Mouse (Mus musculus) v-Abl transformed pro-B cells (cell line): ENCODE results near the gene Slc30a5.
"Not testable (repeated sequence)": the region's sequence is repeated elsewhere in the genome, so short reads cannot be mapped to it uniquely, and the experiment has no call there.

ENCODE experiments used
- in situ Hi-C, 2 experiments: fragments of 400-800 bp; cut with MboI; formaldehyde crosslinking; loops; one replicate each; pipeline ENCODE4 v1.15.1; 2025; ENCODE audit not compliant: unreplicated experiment in 2 of 2

Gene Slc30a5

DNA sequence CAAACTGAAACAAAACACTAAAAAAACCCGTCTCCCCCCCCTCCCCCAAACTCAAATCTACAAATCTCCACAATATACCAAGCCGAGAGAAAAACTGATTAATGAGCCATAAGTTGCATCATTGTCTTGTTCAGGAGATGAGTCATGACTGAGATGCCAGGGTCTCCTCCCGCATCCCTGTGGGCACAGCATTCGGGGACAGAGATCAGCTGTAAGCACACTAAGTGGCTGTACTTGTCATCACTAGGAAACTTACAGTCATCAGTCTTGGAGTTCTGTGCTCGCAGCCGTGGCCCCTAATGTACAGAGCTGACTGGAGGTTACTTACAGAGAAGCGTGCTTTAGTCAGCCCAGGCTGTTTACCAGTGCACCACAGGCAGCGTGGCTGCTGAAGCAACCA is 13.0 kb upstream of the Slc30a5 start:
- in situ Hi-C loops = loop anchor here (10.0 to 25.0 kb wide), 5 partner anchors 351 to 1484 kb away; partner anchors contain the start of genes Bdp1 (in 2 of the 2), Gtf2h2 (in 2 of the 2), Serf1 (in 2 of the 2) and Smn1 (in 1 of the 2)

DNA sequence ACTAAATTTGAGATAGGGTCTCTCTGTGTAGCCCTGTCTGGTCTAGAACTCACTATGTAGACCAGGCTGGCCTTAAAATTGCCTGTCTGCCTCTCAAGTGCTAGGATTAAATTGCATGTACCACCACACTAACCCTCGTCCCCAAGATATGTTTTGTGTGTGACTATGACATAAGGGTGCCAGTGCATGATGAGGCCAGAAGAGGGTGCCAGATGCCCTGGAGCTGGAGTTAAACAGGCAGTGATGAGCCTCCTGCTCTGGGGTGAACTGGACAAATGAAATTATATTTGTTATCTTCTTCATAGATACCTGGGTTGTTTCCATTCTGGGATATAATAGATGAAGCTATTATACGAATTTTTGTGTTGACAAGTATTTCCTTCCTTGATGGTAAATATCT is 10.7 kb upstream of the Slc30a5 start:
- in situ Hi-C loops = loop anchor here (10.0 to 25.0 kb wide), 5 partner anchors 349 to 1482 kb away; partner anchors contain the start of genes Bdp1 (in 2 of the 2), Gtf2h2 (in 2 of the 2), Serf1 (in 2 of the 2) and Smn1 (in 1 of the 2)

DNA sequence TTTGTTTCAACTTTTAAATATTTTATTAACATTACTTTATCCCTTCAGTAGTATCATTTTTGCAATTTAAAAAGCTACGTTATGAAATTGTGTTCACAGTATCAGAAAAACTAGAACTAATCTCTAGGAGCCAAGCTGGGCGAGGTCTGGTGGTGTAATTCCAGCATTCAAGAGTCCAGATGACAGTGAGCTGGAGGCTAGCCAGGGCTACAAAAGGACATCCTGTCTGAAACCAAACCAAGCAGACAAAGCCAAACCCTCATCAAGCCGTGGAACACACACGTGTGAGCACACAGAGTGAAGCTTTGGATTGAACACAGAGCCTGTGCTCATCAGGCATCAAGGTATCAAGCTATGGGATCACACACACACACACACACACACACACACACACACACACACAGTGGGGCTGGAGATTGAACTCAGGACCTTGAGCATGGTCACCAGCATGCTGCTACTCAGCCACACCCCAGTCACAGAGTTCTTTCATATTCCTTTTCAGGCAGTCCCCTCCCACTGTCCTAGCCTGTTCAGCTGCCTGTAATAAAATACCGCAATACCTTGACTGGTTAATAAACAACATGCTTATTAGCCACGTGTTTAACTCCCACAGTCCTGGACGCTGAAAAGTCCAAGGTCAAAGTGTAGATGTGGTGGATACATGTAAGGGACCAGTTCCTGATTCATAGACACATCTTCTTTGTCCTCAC is 9.9 kb upstream of the Slc30a5 start:
- in situ Hi-C loops = loop anchor here (10.0 to 25.0 kb wide), 5 partner anchors 348 to 1481 kb away; partner anchors contain the start of genes Bdp1 (in 2 of the 2), Gtf2h2 (in 2 of the 2), Serf1 (in 2 of the 2) and Smn1 (in 1 of the 2)

DNA sequence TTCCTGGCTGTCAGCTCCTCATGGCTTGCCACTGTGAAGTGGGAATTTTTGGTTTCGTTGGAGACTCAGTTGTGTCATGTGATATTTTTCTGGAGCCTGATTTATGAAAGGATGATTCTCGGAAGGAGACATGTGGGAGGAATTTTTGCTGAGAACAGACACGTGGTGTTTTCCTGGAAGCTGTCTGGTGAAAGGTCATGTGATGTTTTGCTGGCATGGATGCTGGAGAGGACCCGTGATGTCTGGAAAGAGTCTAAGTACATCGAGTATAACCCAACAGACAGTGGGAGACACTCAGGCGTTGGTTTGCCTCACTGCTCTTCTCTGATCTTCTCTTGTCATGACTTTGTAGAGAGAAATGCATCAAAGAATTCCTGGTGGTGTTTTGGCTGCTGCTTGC is 8.5 kb upstream of the Slc30a5 start:
- in situ Hi-C loops = loop anchor here (10.0 to 25.0 kb wide), 5 partner anchors 347 to 1479 kb away; partner anchors contain the start of genes Bdp1 (in 2 of the 2), Gtf2h2 (in 2 of the 2), Serf1 (in 2 of the 2) and Smn1 (in 1 of the 2)

DNA sequence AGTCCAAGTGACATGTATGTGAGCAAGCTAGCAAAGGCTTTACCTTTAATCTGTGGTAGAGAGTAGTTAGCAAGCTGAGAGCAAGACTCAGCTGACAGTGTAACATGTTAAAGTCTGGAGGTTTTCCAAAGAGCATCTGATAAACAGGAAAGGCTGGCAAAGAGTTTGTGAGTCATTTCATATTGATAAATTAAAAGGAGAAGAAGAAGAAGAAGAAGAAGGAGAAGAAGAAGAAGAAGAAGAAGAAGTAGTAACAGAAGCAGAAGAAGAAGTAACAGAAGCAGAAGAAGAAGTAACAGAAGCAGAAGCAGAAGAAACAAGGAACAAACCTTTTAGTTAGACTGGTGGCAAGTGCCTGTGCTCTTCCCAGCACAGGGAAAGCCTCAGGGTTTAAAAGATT is 1.6 kb upstream of the Slc30a5 start:
- in situ Hi-C loops = loop anchor here (10.0 to 25.0 kb wide), 4 partner anchors 100 to 1472 kb away; partner anchors contain the start of genes Bdp1 (in 1 of the 2), Cdk7 (in 1 of the 2), Gtf2h2 (in 1 of the 2) and Serf1 (in 1 of the 2)

DNA sequence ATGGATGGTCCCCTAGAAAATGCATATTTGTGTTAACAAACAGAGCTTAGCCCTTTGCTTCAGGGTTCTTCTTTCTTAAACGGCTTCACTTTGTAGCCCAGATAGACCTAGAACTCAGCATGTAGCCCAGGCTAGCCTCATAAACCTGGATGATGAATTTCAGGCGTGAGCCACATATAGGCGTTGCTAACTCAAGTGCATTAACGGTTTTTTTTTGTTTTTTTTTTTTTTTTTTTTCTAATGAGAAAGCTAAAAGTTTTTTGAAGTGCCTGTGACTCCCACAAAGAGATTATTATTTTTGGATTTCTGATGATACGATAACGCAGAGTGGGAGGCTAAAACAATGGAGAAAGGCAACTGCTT is 394 bp upstream of the Slc30a5 start:
- in situ Hi-C loops = loop anchor here (10.0 to 25.0 kb wide), 4 partner anchors 99 to 1471 kb away; partner anchors contain the start of genes Bdp1 (in 1 of the 2), Cdk7 (in 1 of the 2), Gtf2h2 (in 1 of the 2) and Serf1 (in 1 of the 2)

DNA sequence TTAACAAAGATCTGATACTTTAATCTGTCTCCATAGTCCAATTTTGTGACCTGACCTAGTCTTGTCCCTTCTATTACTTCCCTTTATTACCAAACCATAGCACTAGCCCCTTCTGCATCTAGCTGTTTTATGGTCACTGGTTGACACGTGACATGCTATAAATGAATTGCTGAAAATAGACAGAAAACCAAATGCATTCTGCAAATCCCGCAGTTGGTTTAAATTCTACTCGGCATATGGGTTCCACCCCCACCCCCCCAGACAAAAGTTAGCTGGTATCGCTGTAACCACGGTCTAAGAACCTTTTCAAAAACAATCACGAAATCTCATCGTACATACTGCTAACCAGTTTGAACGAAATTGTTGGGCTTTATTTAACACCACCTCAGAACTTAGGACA is 1.0 kb downstream of the Slc30a5 start:
- in situ Hi-C loops = loop anchor here (10.0 to 25.0 kb wide), 4 partner anchors 97 to 1470 kb away; partner anchors contain the start of genes Bdp1 (in 1 of the 2), Cdk7 (in 1 of the 2), Gtf2h2 (in 1 of the 2) and Serf1 (in 1 of the 2)

DNA sequence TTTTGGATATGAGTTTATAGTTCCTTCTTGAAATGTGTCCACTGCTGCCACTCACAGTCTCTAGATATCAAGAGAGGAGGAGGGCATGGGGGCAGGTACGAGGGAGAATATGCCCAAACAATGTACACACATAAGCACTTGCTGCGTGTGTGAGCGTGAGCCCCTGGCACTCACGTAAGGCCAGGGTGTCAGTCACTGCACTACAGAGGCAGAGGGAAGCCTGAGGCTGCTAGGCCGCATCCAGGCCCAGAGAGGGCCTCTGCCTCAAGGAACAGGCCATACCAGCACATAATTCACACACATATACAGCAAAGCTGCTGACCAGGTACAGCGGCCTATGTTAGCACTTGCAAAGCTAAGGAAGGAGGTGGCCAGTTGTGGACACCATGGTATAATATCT is 2.1 kb downstream of the Slc30a5 start:
- in situ Hi-C loops = loop anchor here (10.0 to 25.0 kb wide), 4 partner anchors 96 to 1469 kb away; partner anchors contain the start of genes Bdp1 (in 1 of the 2), Cdk7 (in 1 of the 2), Gtf2h2 (in 1 of the 2) and Serf1 (in 1 of the 2)

DNA sequence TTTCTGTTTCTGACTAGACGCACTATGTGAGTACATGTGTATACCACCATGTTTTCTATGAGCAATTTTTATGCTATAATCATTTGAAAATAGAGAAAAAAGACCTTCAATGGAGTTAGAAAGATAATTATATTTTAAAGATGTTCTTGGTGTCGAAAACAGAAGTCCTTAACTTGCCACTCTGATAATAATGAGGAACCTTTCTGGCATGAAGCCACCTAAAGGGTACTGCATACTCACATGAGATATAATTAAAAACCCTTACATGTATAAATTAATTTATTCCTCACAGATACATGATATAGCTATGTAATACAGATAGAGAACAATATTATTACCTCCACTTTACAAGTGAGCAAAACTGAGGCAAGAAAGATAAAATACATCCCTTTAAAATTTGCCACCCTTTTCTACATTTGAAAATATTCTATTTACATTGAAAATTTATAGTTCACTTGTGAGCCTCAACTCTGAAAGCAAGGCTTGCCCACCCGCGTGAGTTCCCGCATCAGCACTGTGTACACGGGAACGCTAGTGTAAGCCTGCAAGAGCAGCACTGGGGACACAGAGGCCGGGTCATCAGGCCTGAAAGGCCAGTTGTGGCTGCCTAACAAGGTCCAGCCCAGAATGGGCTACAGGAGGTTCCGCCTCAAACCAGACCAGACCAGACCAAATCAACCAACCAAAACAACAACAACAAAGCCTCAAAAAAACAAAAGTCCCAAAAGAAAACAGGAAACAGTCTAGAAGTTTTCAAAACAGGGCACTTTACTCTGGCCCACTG is 7.4 kb downstream of the Slc30a5 start:
- in situ Hi-C loops = loop anchor here (5.0 to 25.0 kb wide), 5 partner anchors 44 to 1464 kb away; partner anchors contain the start of genes Bdp1 (in 1 of the 2), Gtf2h2 (in 1 of the 2), Mrps36 (in 1 of the 2) and Serf1 (in 1 of the 2)

DNA sequence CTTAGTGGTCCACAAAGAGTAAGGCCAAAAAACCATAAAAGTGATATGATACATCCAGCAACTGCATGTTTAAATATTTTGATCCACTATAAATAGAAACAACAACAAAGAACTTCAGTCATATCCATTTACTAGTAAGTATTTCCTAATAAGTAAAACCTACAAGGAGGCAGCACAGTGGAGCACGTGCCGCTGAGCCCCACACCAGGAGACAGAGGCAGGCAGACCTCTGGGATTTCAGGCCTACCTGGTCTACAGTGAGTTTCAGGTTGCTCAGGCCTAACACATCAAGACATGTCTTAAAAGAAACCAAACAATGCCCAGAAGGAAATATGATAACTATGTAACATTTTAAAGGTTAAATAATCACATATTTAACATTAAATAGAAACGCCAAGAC is 8.3 kb downstream of the Slc30a5 start:
- in situ Hi-C loops = loop anchor here (5.0 to 25.0 kb wide), 5 partner anchors 43 to 1463 kb away; partner anchors contain the start of genes Bdp1 (in 1 of the 2), Gtf2h2 (in 1 of the 2), Mrps36 (in 1 of the 2) and Serf1 (in 1 of the 2)

DNA sequence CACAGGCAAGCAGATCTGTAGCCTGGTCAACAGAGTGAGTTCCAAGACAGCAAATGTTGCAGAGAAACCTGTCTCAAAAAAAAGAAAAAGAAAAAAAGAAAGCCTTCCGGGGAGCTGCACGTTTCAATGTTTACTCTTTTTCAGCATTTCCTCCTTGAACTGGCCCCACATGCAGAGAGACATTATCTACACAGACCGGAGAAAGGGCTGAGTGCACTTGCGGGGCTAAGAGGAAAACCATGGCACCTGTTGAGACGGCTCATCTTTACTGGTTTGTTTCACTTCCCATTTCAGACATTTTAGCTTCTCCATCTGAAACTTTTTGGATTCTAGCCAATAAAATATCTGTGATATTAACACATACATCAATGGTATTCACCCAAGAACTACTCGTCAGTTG is 8.9 kb downstream of the Slc30a5 start:
- in situ Hi-C loops = no loop called here

DNA sequence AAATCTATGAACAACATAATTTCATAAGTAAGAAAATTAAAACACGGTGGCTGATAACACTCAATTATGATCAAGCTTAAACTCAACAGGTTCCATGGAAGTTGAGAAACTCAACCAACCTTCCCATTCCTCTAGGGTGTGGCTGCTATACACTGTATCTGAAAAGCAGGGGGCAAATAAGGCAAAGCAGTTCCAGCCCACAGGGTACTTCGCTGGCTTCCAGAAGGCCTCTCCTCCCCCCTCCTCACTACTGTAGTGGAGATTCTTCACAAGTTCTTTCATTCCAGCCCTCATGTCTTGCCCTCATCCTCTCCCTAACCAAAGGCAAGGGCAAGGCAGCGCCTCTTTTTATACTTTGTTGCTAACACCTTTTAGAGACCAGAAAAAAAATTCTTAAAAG is 9.4 kb downstream of the Slc30a5 start:
- in situ Hi-C loops = no loop called here

DNA sequence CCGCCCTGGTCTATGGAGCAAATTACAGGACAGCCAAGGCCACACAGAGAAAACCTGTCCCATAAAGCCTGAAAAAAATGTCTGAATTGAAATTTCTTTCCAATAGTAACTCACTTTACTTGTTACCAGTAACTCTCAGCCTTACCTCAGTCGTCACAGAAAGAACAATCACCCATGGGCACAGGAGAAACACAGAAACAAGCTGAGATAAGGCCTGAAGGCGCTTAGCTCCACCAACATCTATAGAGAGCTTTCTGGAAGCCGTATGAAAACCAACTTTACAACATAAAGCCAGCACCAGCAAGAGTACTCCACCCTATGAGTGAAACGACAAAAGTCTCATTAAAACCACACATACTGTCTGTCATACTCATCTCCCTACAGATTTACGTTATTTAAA is 18.8 kb downstream of the Slc30a5 start:
- in situ Hi-C loops = loop anchor here in 1 of 2 experiments (10.0 kb wide), 1 partner anchor 1880 kb away; the partner anchor contains the start of gene Cd180

DNA sequence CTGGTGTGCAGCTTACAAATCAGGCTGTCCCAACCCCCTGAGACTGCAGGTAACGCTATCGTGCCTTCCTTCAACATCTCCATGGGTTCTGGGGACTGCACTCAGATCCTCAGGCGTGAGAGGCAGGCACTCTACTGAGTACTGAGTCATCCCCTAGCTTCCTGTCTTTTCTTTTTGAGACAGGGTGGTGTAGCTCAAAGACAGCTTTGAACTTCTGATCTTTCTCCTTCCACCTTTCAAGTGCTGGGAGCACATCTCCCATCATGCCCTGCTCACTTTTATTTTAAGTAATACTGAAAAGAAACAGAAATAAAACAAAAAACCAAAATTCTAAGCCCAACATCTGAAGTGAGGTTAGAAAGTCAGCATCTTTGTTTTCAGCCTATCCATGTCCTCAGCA is 27.5 kb downstream of the Slc30a5 start:
- in situ Hi-C loops = no loop called here

DNA sequence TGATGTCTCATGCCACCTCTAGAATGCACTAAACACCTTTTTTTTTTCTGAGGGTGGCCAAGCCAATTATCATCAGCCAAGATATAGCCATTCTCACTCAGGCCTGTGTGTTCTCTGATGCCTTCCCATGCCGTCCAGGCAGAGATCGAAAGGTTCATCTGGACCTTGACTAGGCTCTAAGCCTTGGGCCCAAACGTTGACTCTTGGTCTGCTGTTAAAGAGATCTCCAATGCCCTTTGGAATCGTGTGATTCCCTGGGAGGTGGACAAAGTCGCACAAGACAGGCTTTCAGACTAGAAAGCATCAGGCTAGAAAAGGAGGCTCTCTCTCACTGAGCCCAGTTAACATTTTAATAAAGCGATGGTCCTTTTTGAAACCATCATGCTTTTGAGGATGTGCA is 36.1 kb downstream of the Slc30a5 start:
- in situ Hi-C loops = loop anchor here in 1 of 2 experiments (10.0 kb wide), 1 partner anchor 72 kb away; no protein-coding TSS in a partner anchor

DNA sequence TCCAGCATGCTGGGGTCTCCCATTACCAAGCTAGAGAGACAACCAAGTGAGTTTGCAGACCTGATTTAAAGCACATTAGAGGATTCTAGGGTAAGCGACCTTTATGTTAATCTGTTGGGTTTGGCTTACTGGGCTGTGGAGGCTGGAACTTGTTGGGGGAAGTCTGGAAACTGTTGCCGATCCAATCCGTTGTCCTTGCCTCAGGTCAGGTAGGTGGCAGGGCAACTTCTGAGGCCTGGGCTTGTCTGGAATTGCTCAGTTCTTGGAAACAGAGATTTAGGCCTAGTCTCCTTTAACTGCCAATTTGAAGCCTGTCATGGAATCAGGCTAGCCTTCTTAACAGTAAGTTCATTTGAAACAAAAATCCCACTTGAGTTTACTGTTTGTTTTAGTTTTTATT is 44.1 kb downstream of the Slc30a5 start:
- in situ Hi-C loops = no loop called here

DNA sequence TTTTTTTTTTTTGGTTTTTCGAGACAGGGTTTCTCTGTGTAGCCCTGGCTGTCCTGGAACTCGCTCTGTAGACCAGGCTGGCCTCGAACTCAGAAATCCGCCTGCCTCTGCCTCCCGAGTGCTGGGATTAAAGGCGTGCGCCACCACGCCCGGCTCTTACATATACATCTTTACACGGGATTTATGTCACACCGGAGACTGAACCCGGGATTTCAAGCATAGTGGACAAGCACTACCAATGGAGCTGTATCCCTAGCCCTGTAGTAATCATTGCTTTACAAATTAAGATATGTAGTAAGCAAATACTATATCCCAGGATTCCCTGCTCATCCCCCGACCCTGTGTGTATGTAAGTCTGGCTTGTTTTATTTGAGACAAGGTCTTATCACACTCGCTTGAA is 45.2 kb downstream of the Slc30a5 start:
- in situ Hi-C loops = not testable (repeated sequence)

DNA sequence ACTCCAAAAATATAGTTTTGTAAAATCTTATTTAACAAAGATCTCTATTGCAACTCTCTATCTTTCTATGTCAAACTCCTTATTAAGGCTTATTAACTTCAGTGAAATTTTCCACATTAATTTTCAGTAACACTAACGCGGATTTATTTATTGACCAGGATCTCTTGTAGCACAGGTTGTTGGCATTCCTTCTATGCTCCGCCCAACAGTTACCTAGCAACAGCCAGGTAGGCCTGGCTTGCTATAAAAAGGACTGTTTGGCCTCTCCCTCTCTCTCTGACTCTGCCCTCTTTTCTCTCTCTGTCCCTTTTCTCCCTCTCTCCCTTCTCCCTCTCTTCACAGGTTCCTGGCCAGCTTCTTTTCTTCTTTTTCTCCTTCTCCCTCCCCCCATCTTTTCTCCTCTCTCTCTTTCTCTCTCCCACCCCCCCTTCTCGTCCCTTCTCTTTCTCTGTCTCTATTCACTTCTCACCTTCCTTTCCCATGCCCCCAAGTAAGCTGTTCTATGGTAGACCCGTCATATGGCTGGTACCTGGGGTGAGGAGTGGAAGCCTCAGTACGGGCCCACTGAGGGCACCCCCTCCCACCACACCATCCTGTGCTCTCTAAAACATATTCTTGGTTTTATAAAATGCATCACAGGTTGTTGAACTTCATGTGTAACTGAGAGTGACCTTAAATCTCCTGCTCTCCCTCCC is 45.8 kb downstream of the Slc30a5 start:
- in situ Hi-C loops = no loop called here

DNA sequence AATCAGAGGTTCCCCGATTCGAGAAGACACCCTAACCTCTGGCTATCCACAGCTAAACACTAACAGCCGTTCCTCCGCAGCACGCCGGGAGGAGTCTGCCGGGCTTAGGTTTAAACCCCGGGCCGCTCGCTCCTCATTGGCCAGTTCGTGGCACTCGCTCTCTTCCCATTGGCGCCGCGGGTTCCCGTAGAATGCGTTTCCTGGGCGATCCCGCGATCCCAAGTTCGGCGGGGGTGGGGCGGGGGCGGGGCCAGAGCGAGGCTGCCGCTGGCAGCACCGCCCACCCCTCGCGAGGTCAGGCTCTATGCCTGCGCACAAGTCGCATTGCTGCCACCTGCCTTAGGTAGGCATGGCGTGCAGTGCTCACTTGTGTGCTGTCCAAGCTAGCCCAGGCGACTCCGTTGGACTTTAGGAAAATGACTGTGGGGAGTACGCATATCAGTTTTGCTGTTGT is 46.8 kb downstream of the Slc30a5 start, which contains the start of gene Ccnb1:
Gene Ccnb1, minus strand, starts transcription at position 157 of the 454 bp plus-strand sequence.
- in situ Hi-C loops = no loop called here
